Mouse (Mus musculus) brown adipose tissue, adult 24 weeks (tissue): ENCODE data around the gene 5730596B20Rik. TPM values are rescaled to one million over a fixed set of nuclear protein-coding genes. Genes with fewer than 3 reads are reported as not detected.

ENCODE experiments used
- H3K27ac ChIP-seq: fragments of 200-500 bp; replicated peaks from 2 replicates; pipeline ENCODE4 v1.5.1; 2012; ENCODE audit warnings: low read depth, mild to moderate bottlenecking, low read length
- H3K4me1 ChIP-seq: fragments of 200-500 bp; 2 replicates; pipeline ENCODE4 v1.6.1; 2012; ENCODE audit warnings: low read length, mixed read lengths; ENCODE audit not compliant: control insufficient read depth, insufficient read depth, insufficient read length
- H3K4me3 ChIP-seq: fragments of 200-500 bp; 2 replicates; pipeline ENCODE4 v1.5.1; 2012; ENCODE audit warnings: low read depth, mild to moderate bottlenecking, low read length, moderate library complexity; ENCODE audit not compliant: insufficient read depth
- polyA plus RNA-seq: library from polyadenylated mRNA; stranded (reverse); fragments of >200 nt; gene quantifications from 2 replicates; pipeline ENCODE4 v1.2.4, GENCODE M21; 2012; ENCODE audit not compliant: missing spikeins, insufficient read depth, insufficient read length

The 5730596B20Rik gene
- polyA plus RNA-seq: not detected in 2 replicates

DNA sequence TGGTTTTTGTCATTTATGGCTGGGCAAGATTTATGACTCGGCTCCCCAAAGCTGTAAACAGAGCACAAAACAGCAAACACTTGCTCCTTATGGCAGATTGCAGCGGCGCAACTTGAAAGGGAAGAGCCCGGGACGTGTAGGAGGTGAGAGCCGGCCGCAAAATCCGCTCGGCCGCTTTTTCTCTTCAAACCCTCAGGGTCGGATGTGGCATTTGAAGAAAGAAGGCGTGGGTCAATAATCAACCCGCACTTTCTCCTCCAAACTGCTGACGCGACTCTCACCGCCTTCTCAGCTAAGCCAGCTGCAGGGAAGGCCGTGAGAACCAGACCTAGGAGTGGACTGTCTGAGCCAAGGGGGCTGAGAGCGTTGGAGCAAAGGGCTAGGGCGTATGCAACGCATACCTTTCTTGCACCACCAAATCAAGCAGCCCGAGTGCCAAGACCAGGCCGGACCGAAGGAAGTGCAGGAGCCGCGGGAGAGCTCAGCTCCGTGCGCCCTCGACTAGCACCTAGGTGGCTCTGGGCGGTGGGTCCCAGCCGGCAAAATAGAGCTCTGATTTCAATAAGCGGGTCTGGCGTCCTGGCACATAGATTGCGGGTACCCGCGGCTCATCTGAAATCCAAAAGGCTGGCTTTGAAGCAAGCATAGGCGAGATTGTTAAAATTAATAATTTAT lies at the start of gene 5730596B20Rik:
Gene 5730596B20Rik, plus strand, starts transcription at position 438 of the 675 bp plus-strand sequence.
- Histone ChIP-seq H3K4me1 (peaks cover 21% of the 10 kb centered on the region), H3K4me3 (peak within 1 kb of the TSS; percentile 59), H3K27ac (peak within 1 kb of the TSS; percentile 63)

DNA sequence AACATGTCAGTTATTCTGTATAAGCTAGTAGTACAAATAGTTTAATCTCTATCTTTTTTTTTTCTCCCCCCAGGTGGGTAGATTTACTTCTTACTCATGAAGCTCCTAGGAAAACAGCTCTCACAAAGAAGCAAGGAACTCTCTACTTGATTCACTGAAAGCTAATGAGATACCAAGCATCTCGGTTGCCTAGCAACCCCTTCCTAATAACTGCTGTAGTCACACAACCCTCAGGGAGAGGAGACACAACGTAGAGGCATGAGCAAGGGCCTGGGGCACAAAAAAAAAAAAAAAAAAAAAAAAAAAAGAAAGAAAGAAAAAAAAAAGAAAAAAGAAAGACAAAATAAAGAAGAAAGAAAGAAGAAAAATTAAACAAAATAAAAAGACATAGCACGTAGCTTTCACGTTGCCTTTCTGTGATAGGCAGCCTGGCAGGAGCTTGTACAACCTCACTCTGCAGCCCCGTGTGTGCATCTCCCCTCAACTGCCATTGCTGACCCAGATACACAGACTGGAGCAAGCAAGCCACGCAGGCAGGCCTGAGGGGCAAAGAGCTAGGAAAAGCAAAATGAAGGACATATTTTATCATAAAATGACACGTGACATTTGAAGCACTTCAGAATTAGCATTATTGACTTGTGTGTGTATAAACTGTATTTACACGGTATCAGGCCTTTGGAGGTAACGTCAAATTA lies 39.3 kb upstream of the 5730596B20Rik start:
- no peaks in the 10 kb centered on the region for H3K4me1 ChIP-seq
- no peak overlapping the region for H3K4me3 ChIP-seq
- no peak overlapping the region for H3K27ac ChIP-seq

- Histone ChIP-seq H3K27ac (no peak overlapping the region), H3K4me3 (no peak overlapping the region), H3K4me1 (no peaks in the 10 kb centered on the region)
Observed at GRCm38 (mm10) chr6:52138576-52138975, 38.7 kb upstream of the 5730596B20Rik start.

GRCm38 (mm10) chr6:52139115-52139514 lies 38.2 kb upstream of the 5730596B20Rik start:
- Histone ChIP-seq H3K27ac (no peak overlapping the region), H3K4me3 (no peak overlapping the region), H3K4me1 (no peaks in the 10 kb centered on the region)

DNA sequence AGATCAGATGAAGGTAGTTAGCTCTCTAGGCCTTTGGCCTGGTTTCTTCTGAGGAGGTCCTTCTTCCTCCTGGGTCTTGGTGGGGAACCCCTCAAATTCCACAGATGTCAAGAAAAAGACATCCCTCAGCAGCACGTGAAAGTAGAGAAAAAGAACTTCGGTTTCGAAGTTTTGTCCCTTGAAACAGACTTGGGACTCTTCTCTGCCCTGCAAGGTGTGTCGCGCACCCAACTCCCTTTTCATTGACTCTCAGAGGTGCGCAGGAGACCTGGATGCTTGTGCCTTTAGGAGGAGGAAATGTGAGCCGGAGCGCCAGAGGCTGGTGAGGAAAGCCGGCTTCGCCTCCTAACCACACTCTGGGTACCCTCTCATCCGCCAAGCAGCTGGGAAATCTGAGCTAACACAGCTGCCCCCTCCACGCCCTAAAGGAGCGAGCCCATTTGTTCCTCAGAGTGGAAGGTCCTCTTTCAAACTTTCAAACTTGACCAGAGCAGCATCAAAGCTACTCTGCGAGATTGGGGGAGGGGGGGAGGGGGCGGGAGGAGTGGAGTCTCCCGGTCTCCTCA lies 26.8 kb upstream of the 5730596B20Rik start:
- no peak overlapping the region for H3K27ac ChIP-seq
- H3K4me3 ChIP-seq: no peak overlapping the region
- no peaks in the 10 kb centered on the region for H3K4me1 ChIP-seq

GRCm38 (mm10) chr6:52151571-52151970 lies 25.7 kb upstream of the 5730596B20Rik start:
- Histone ChIP-seq H3K4me3 (no peak overlapping the region), H3K4me1 (no peaks in the 10 kb centered on the region), H3K27ac (no peak overlapping the region)

DNA sequence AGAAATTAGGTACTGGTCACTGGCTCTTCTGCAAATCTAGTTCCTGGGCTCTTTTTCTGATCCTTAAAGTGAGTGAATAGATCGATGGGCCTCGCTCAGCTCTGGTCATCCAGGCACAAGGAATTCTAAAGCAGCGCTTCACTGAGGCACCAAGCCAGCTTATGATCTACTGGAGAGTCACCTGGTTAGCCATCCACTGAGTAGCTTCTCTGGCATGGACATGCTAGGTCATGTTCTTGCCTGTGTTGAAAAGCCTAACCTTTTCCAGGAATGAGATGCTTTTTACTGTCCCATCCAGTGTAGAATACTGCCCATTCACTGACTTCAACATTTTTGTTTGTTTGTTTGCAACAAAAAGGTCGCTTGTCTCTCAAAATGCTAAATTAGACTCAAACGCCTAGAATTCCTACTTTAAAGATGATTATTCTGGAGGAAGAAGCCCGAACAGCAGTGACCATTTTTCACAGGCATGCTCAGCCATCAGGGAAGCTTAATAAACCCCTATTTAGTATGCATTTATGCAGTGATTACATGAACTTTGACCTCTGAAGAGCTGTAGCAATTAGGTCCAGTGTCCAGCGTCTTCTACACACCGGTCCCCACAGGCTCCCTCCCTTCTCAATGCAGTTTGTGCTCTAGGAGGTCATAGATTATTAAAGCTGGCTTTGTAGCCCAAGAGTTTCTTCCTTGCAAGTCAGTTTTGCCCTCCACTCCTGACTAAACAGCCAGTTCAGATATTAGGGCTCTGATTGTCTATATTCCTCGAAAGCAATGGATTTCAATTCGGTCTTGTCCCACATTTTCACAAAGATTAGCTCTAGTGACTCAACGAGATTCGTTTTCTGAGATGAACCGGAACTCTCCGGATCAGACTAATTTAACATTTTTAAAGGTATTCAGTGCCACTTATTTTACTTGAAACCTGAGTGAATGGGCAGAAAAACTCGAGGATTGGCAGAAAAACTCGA lies 24.8 kb upstream of the 5730596B20Rik start:
- H3K4me3 ChIP-seq: no peak overlapping the region
- no peak overlapping the region for H3K27ac ChIP-seq
- no peaks in the 10 kb centered on the region for H3K4me1 ChIP-seq

GRCm38 (mm10) chr6:52153270-52153669 lies 24.0 kb upstream of the 5730596B20Rik start:
- Histone ChIP-seq H3K27ac (no peak overlapping the region), H3K4me1 (no peaks in the 10 kb centered on the region), H3K4me3 (no peak overlapping the region)

GRCm38 (mm10) chr6:52154044-52154443 lies 23.3 kb upstream of the 5730596B20Rik start:
- Histone ChIP-seq H3K4me1 (no peaks in the 10 kb centered on the region), H3K27ac (no peak overlapping the region)

DNA sequence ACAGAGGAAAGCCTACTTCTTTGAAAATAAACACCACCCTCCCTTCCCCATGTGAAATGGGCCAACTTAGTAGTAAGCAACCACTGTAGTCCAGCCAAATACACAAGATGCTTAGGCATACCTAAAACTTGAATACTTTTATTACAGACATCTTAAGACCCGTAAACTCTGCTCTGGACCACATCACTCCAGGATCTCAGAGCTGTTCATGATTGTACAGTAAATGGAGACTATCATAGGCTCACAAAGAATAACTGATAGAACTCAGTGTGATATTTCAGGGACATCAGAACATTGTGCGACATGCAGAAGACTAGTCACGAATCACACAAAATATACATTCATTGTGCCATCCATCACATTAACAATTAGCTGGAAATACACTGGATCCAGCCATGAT lies 21.8 kb upstream of the 5730596B20Rik start:
- Histone ChIP-seq H3K27ac (no peak overlapping the region), H3K4me3 (no peak overlapping the region), H3K4me1 (no peaks in the 10 kb centered on the region; the same call in 1 of the 2 replicates)

More at GRCm38 (mm10) chr6:52154044-52154443, 23.3 kb upstream of the 5730596B20Rik start:
- no peak overlapping the region for H3K4me3 ChIP-seq

DNA sequence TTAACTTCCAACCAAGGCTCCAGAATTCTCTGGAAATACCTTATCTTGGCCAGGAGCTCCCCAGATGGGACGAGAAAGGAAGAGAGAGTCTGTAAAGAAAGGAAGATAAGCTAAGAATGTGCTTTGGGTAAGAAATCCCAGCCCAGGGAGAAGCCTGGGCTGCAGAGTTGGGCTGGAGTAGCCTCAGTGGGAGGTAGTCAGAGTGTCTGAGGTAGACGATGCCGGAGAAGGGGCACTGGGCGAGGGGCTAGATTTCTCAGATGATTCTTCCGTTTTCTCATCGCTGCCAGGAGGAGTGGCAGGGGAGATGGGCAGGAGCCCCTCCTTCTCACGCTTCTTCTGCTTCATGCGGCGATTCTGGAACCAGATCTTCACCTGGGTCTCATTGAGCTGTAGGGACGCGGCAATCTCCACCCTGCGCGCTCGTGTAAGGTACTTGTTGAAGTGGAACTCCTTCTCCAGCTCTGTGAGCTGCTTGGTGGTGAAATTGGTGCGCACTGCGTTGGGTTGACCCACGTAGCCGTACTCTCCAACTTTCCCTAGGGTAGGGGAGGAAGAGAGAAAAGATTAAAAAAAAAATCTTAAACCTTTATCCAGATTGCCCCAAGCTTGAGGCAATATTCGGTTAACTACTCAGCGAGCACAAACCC lies 20.6 kb upstream of the 5730596B20Rik start:
- Histone ChIP-seq H3K4me3 (no peak overlapping the region), H3K27ac (no peak overlapping the region), H3K4me1 (no peaks in the 10 kb centered on the region; the same call in 1 of the 2 replicates)

DNA sequence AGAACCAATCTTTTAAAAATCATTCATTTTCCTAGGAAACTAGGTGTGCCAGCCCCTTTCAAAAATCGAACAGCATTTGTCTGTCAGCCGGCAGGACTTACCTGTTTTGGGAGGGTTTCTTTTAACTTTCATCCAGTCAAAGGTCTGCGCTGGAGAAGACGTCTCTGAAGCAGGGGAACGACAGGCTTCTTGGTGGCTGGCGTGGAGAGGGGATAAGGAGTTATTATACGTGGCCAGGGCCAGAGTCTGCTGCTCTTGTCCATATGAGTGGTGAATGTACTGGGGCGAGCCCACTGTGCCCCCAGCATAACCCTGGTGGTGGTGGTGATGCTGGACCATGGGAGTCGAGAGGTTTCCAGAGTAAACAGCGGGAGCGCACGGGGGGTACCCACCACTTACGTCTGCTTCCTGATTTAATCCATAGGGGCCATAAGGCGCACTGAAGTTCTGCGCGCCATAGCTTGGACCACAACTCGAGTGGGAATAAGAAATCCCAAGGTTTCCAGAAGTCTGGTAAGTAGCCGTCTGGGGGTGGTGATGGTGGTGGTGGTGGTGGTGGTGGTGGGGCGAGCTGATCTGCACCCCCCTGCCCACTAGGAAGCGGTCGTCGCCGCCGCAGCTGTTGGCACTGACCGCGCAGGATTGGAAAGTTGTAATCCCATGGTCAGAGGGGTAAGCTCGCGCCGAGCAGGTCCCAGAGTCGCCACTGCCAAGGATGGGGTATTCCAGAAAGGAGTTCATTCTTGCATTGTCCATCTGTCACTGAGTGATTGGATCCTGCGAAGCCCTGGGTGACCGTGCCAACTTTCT lies 19.6 kb upstream of the 5730596B20Rik start:
- Histone ChIP-seq H3K4me3 (peak overlapping the region; percentile 84), H3K4me1 (no peaks in the 10 kb centered on the region; the same call in 1 of the 2 replicates), H3K27ac (0 out of 2 replicates have a peak overlapping the region, but pooled peaks have one; percentile 9)

- peak within 1 kb of the TSS; percentile 84 for H3K4me3 ChIP-seq
- H3K27ac ChIP-seq: peak within 1 kb of the TSS; percentile 90
- H3K4me1 ChIP-seq: no peaks in the 10 kb centered on the region; the same call in 1 of the 2 replicates
Observed at GRCm38 (mm10) chr6:52158276-52159051, 18.8 kb upstream of the 5730596B20Rik start, which contains the start of gene Hoxa1. Hoxa1 (minus strand) TSS chr6:52158317.
